Mouse (Mus musculus): ENCODE results near the gene Cog8. TPM values are rescaled to one million over a fixed set of nuclear protein-coding genes. Genes with fewer than 3 reads are reported as not detected.

The Cog8 gene
- total RNA-seq, 2 experiments from 2014 or later, result 13.2 to 25.6 TPM

Other genes starting within 250 kb of the Cog8 start
- gene Has3, start 186.4 kb downstream of the Cog8 start, total RNA-seq (2015), result not detected in 2 replicates
- 0.37 and 0.54 TPM in 2 replicates for gene Has3, start 186.4 kb downstream of the Cog8 start, total RNA-seq (2017)
- gene Utp4, start 163.1 kb downstream of the Cog8 start, total RNA-seq (2015), result 66.8 and 76.6 TPM in 2 replicates
- 47.4 and 53.2 TPM in 2 replicates for gene Utp4, start 163.1 kb downstream of the Cog8 start, total RNA-seq (2017)
- gene Sntb2, start 120.9 kb downstream of the Cog8 start, total RNA-seq (2015), result 4.3 and 5.0 TPM in 2 replicates
- 6.9 and 7.9 TPM in 2 replicates for gene Sntb2, start 120.9 kb downstream of the Cog8 start, total RNA-seq (2017)
- gene Vps4a, start 25.5 kb downstream of the Cog8 start, total RNA-seq (2015), result 26.4 and 27.4 TPM in 2 replicates
- 34.3 and 34.5 TPM in 2 replicates for gene Vps4a, start 25.5 kb downstream of the Cog8 start, total RNA-seq (2017)
- 40.1 and 48.6 TPM in 2 replicates for gene Pdf, start 8.1 kb downstream of the Cog8 start, total RNA-seq (2015)
- 35.3 and 46.3 TPM in 2 replicates for gene Pdf, start 8.1 kb downstream of the Cog8 start, total RNA-seq (2017)
- 53.2 and 67.0 TPM in 2 replicates for gene Nip7, start 188 bp upstream of the Cog8 start, total RNA-seq (2015)
- 39.3 and 42.1 TPM in 2 replicates for gene Nip7, start 188 bp upstream of the Cog8 start, total RNA-seq (2017)
- not detected in 2 replicates for gene Tmed6, start 9.0 kb upstream of the Cog8 start, total RNA-seq (2015)
- not detected in 2 replicates for gene Tmed6, start 9.0 kb upstream of the Cog8 start, total RNA-seq (2017)
- 32.1 and 36.6 TPM in 2 replicates for gene Terf2, start 39.9 kb upstream of the Cog8 start, total RNA-seq (2015)
- 28.5 and 38.8 TPM in 2 replicates for gene Terf2, start 39.9 kb upstream of the Cog8 start, total RNA-seq (2017)
- 54.1 and 58.4 TPM in 2 replicates for gene Cyb5b, start 94.0 kb upstream of the Cog8 start, total RNA-seq (2015)
- gene Cyb5b, start 94.0 kb upstream of the Cog8 start, total RNA-seq (2017), result 61.0 and 67.1 TPM in 2 replicates
- 30.1 and 32.3 TPM in 2 replicates for gene Nfat5, start 236.8 kb upstream of the Cog8 start, total RNA-seq (2015)
- 18.8 and 20.9 TPM in 2 replicates for gene Nfat5, start 236.8 kb upstream of the Cog8 start, total RNA-seq (2017)